Mouse (Mus musculus): Measurements from ENCODE around the gene Calr.

Calr gene

GRCm38 (mm10) chr8:84814555-84815441 lies 31.9 kb downstream of the Calr start:
- no peak for DNase-seq

- no peak for DNase-seq
These were observed 32.5 kb downstream of the Calr start for GRCm38 (mm10) chr8:84814240-84814554.

GRCm38 (mm10) chr8:84813830-84814229 lies 32.9 kb downstream of the Calr start:
- no peak for DNase-seq

- peak; percentile 72 to 76 for DNase-seq
These were observed 33.7 kb downstream of the Calr start for GRCm38 (mm10) chr8:84813059-84813458.

- no peak for DNase-seq
These were observed 35.4 kb downstream of the Calr start for GRCm38 (mm10) chr8:84811303-84811702.

- DNase-seq: peak; percentile 81 to 82
These were observed 35.8 kb downstream of the Calr start for GRCm38 (mm10) chr8:84810896-84811295.

GRCm38 (mm10) chr8:84809941-84810280 lies 36.8 kb downstream of the Calr start:
- DNase-seq: no peak

- DNase-seq: no peak
These were observed 37.4 kb downstream of the Calr start for GRCm38 (mm10) chr8:84809109-84809940.

- DNase-seq: no peak
These were observed 40.7 kb downstream of the Calr start for GRCm38 (mm10) chr8:84806031-84806430.

- peak; percentile 49 to 54 for DNase-seq
These were observed 46.5 kb downstream of the Calr start, which contains the start of gene Nfix for GRCm38 (mm10) chr8:84799999-84800831. Gene Nfix, minus strand, starts transcription at chr8:84800344.

- peak; percentile 26 for DNase-seq
These were observed 47.4 kb downstream of the Calr start for GRCm38 (mm10) chr8:84799136-84799931.

GRCm38 (mm10) chr8:84798446-84799135 lies 48.1 kb downstream of the Calr start:
- no peak for DNase-seq

GRCm38 (mm10) chr8:84797971-84798370 lies 48.8 kb downstream of the Calr start:
- no peak for DNase-seq

GRCm38 (mm10) chr8:84797256-84797797 lies 49.4 kb downstream of the Calr start:
- DNase-seq: no peak

- DNase-seq: no peak
These were observed 52.2 kb downstream of the Calr start for GRCm38 (mm10) chr8:84794486-84794885.

- DNase-seq: no peak
These were observed 52.8 kb downstream of the Calr start for GRCm38 (mm10) chr8:84793791-84794485.

- DNase-seq: no peak
These were observed 53.6 kb downstream of the Calr start for GRCm38 (mm10) chr8:84793134-84793533.

- DNase-seq: no peak
These were observed 54.2 kb downstream of the Calr start for GRCm38 (mm10) chr8:84792429-84792947.
